ENCODE assay signal across 16 mouse cellular contexts in genomic region chr16:85092183-85092582, GRCm38 (mm10).
A peak's percentile ranks its signal among the peaks of the same experiment; 100 is the strongest.
DNase-seq lines count a peak whose midpoint lies in the region; ATAC-seq lines count a peak whose summit lies in the region.
"Had no signal": no experiment of that assay in that cellular context is flagged by ENCODE, and none has a peak within 500 bp of the region (broad histone marks: within the 10 kb centered on the region; RNA-seq: fewer than 3 reads in every experiment).

No protein-coding gene starts in this region.

- H3K36me3 ChIP-seq in hindbrain, embryonic 14.5 days (replicated peaks; ENCODE audit: control insufficient read depth, insufficient read depth) = peaks cover 5% of the 10 kb centered on the region; the same call in 1 of the 2 replicates
- no peaks in the 10 kb centered on the region for H3K36me3 ChIP-seq in hindbrain, embryonic 16.5 days (ENCODE audit: control insufficient read depth, insufficient read depth, low read length)
- H3K36me3 ChIP-seq in midbrain, embryonic 12.5 days = no peaks in the 10 kb centered on the region
- H3K36me3 ChIP-seq in midbrain, embryonic 14.5 days (ENCODE audit: control insufficient read depth, insufficient read depth, low read length) = no peaks in the 10 kb centered on the region
- H3K36me3 ChIP-seq in forebrain, embryonic 14.5 days (ENCODE audit: control insufficient read depth, insufficient read depth, low read length) = no peaks in the 10 kb centered on the region

- DNase-seq in hindbrain, embryonic 14.5 days (ENCODE audit: low spot score) = no peak
- DNase-seq in midbrain, embryonic 14.5 days = no peak
- no peak for DNase-seq in forebrain, embryonic 14.5 days (ENCODE audit: low spot score)
- DNase-seq in large intestine, adult 2 months (ENCODE audit: low read depth, low spot score) = peak; percentile 39
- no peak for DNase-seq in thymus, postnatal 25 days
- DNase-seq: adrenal gland, postnatal 25 days; cerebellum, postnatal 36 days; layer of hippocampus, postnatal 36 days; liver, postnatal 0 days; thymus, postnatal 36 days had no signal

- H3K27ac ChIP-seq in hindbrain, embryonic 14.5 days = 0 out of 2 replicates have a peak overlapping the region, but pooled peaks have one; percentile 45
- no peak overlapping the region for H3K27ac ChIP-seq in hindbrain, embryonic 16.5 days (ENCODE audit: low read depth, low read length)
- H3K27ac ChIP-seq in midbrain, embryonic 12.5 days (replicated peaks) = peak overlapping the region; percentile 30; the same call in 1 of the 2 replicates
- H3K27ac ChIP-seq in midbrain, embryonic 14.5 days (replicated peaks; ENCODE audit: low read depth, low read length) = no peak overlapping the region
- H3K27ac ChIP-seq in forebrain, embryonic 14.5 days (ENCODE audit: low read depth, low read length) = peak overlapping the region; percentile 29
- H3K27ac ChIP-seq: limb, embryonic 10.5 days had no signal

- H3K4me3 ChIP-seq in hindbrain, embryonic 14.5 days (replicated peaks; ENCODE audit: low read length) = no peak overlapping the region
- H3K4me3 ChIP-seq in hindbrain, embryonic 16.5 days (ENCODE audit: low read length) = no peak overlapping the region
- no peak overlapping the region for H3K4me3 ChIP-seq in midbrain, embryonic 12.5 days
- H3K4me3 ChIP-seq in midbrain, embryonic 14.5 days (replicated peaks; ENCODE audit: low read depth, low read length) = no peak overlapping the region
- no peak overlapping the region for H3K4me3 ChIP-seq in forebrain, embryonic 14.5 days (ENCODE audit: low read depth, low read length)
- H3K4me3 ChIP-seq: heart, embryonic 10.5 days; limb, embryonic 10.5 days; megakaryocyte, embryonic 14.5 days had no signal

- H3K9ac ChIP-seq in hindbrain, embryonic 14.5 days = no peak overlapping the region
- no peak overlapping the region for H3K9ac ChIP-seq in hindbrain, embryonic 16.5 days (ENCODE audit: low read depth, low read length)
- H3K9ac ChIP-seq in midbrain, embryonic 12.5 days (replicated peaks) = no peak overlapping the region
- no peak overlapping the region for H3K9ac ChIP-seq in midbrain, embryonic 14.5 days (replicated peaks; ENCODE audit: low read length)
- H3K9ac ChIP-seq in forebrain, embryonic 14.5 days (ENCODE audit: low read length) = no peak overlapping the region
- H3K9ac ChIP-seq: liver, postnatal 0 days had no signal

- H3K4me1 ChIP-seq in hindbrain, embryonic 14.5 days (replicated peaks; ENCODE audit: control insufficient read depth, insufficient read depth, low read length) = peaks cover 72% of the 10 kb centered on the region
- peaks cover 42% of the 10 kb centered on the region for H3K4me1 ChIP-seq in hindbrain, embryonic 16.5 days (ENCODE audit: control insufficient read depth, insufficient read depth, low read depth, low read length)
- H3K4me1 ChIP-seq in midbrain, embryonic 12.5 days = peaks cover 73% of the 10 kb centered on the region
- peaks cover 44% of the 10 kb centered on the region for H3K4me1 ChIP-seq in midbrain, embryonic 14.5 days (ENCODE audit: control insufficient read depth, insufficient read depth, low read length)
- peaks cover 66% of the 10 kb centered on the region for H3K4me1 ChIP-seq in forebrain, embryonic 14.5 days (ENCODE audit: control insufficient read depth, insufficient read depth, low read length)
- H3K4me1 ChIP-seq: megakaryocyte, embryonic 14.5 days had no signal

- 42% methylated on average over 1 of the region's 1 CpGs for WGBS in hindbrain, embryonic 14.5 days
- 44% methylated on average over 1 of the region's 1 CpGs for WGBS in hindbrain, embryonic 16.5 days
- 45% methylated on average over 1 of the region's 1 CpGs for WGBS in midbrain, embryonic 12.5 days
- 36% methylated on average over 1 of the region's 1 CpGs for WGBS in midbrain, embryonic 14.5 days
- WGBS in forebrain, embryonic 14.5 days = 42% methylated on average over 1 of the region's 1 CpGs
- WGBS in large intestine, adult 2 months = 27% methylated on average over 1 of the region's 1 CpGs

- peak; percentile 2; the same call in 1 of the 2 replicates for ATAC-seq in hindbrain, embryonic 14.5 days (ENCODE audit: low FRiP score)
- no peak for ATAC-seq in hindbrain, embryonic 16.5 days
- ATAC-seq in midbrain, embryonic 12.5 days (ENCODE audit: low FRiP score, low read depth) = no peak
- no peak for ATAC-seq in midbrain, embryonic 14.5 days (ENCODE audit: low FRiP score, low TSS enrichment)
- ATAC-seq in forebrain, embryonic 14.5 days = no peak; the same call in 1 of the 2 replicates
- ATAC-seq: liver, postnatal 0 days had no signal

- no peaks in the 10 kb centered on the region for H3K9me3 ChIP-seq in hindbrain, embryonic 14.5 days (ENCODE audit: control insufficient read depth, low read length)
- no peaks in the 10 kb centered on the region for H3K9me3 ChIP-seq in hindbrain, embryonic 16.5 days (ENCODE audit: control insufficient read depth, low read length)
- no peaks in the 10 kb centered on the region for H3K9me3 ChIP-seq in midbrain, embryonic 12.5 days
- no peaks in the 10 kb centered on the region for H3K9me3 ChIP-seq in midbrain, embryonic 14.5 days (ENCODE audit: control insufficient read depth, low read length)
- H3K9me3 ChIP-seq in forebrain, embryonic 14.5 days (replicated peaks; ENCODE audit: control insufficient read depth, low read length) = no peaks in the 10 kb centered on the region
- H3K9me3 ChIP-seq: heart, embryonic 10.5 days; limb, embryonic 10.5 days had no signal

- H3K27me3 ChIP-seq in hindbrain, embryonic 14.5 days (ENCODE audit: control insufficient read depth, insufficient read depth, low read length) = no peaks in the 10 kb centered on the region
- H3K27me3 ChIP-seq in hindbrain, embryonic 16.5 days (replicated peaks; ENCODE audit: control insufficient read depth, insufficient read depth, low read length) = no peaks in the 10 kb centered on the region
- H3K27me3 ChIP-seq in midbrain, embryonic 12.5 days = no peaks in the 10 kb centered on the region
- H3K27me3 ChIP-seq in midbrain, embryonic 14.5 days (ENCODE audit: control insufficient read depth, insufficient read depth, low read length) = no peaks in the 10 kb centered on the region
- no peaks in the 10 kb centered on the region for H3K27me3 ChIP-seq in forebrain, embryonic 14.5 days (replicated peaks; ENCODE audit: control insufficient read depth, insufficient read depth, low read length)
- H3K27me3 ChIP-seq: CH12.LX; megakaryocyte, embryonic 14.5 days had no signal

- H3K4me2 ChIP-seq in hindbrain, embryonic 14.5 days (replicated peaks) = no peak overlapping the region
- no peak overlapping the region for H3K4me2 ChIP-seq in hindbrain, embryonic 16.5 days (ENCODE audit: low read length)
- H3K4me2 ChIP-seq in midbrain, embryonic 12.5 days (replicated peaks) = no peak overlapping the region
- no peak overlapping the region for H3K4me2 ChIP-seq in midbrain, embryonic 14.5 days (ENCODE audit: low read length)
- H3K4me2 ChIP-seq in forebrain, embryonic 14.5 days (ENCODE audit: low read length) = peak overlapping the region; percentile 4

Comparison
In these comparisons a context has a peak if more than half of its experiments do, and no peak if none do; other contexts are left out.
1. H3K27ac ChIP-seq: peak in hindbrain, embryonic 14.5 days (single experiment), midbrain, embryonic 12.5 days (single experiment) and forebrain, embryonic 14.5 days (single experiment); none in hindbrain, embryonic 16.5 days (single experiment) and midbrain, embryonic 14.5 days (single experiment).